Mouse (Mus musculus) B cell, adult 62 days (primary cell): Measurements from ENCODE around the gene Hnrnpul1. TPM values are rescaled to one million over a fixed set of nuclear protein-coding genes. Genes with fewer than 3 reads are reported as not detected.

Source experiments
- total RNA-seq: library from RNA; stranded (reverse); gene quantifications from 4 replicates; pipeline ENCODE4 v1.2.4, GENCODE M21; 2023

The Hnrnpul1 gene
- total RNA-seq: 214 to 224 TPM (median 219 TPM) in 4 replicates

GRCm38 (mm10) chr7:25754738-25755467 is at the start of gene Hnrnpul1:
TSS of gene Hnrnpul1 (minus strand) at chr7:25754757.

GRCm38 (mm10) chr7:25788220-25789128 is 33.9 kb upstream of the Hnrnpul1 start, which contains the start of gene Axl:
TSS of gene Axl (minus strand) at chr7:25788705.

DNA sequence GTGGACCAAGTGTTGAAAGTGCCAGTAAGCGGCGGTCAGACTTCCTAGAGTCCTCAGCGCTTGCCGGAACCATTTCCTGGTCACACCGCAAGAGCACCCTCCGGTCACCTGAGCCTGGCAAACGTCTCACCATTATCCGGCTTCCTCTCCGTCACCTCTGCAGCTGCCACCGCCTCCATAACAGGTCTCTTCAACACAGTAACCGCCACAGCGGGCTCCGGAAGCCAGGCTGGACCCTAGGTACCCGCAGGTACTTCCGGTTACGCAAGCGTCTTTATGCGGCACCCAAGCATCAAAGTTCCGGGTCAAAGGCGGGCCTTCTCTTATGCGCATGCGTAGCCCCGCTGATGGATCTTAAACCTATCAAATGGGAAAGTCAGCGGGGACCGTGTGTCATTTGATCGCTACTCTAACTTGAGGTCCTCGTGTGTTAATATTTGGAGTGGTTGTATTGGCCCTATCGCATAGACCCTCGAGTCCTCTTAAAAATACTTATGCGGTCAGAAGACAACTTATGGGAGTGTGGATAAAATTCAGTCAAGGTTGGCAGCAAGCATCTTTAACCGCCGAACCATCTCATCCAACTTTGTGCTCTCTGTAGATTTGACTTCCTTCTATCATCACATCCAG is 35.7 kb downstream of the Hnrnpul1 start, which contains the start of gene Ccdc97:
TSS of gene Ccdc97 (minus strand) at position 301 of the 630 bp plus-strand sequence.

GRCm38 (mm10) chr7:25686680-25687531 is 67.7 kb downstream of the Hnrnpul1 start, which contains the start of gene Tgfb1:
TSS of gene Tgfb1 (plus strand) at chr7:25687002.

DNA sequence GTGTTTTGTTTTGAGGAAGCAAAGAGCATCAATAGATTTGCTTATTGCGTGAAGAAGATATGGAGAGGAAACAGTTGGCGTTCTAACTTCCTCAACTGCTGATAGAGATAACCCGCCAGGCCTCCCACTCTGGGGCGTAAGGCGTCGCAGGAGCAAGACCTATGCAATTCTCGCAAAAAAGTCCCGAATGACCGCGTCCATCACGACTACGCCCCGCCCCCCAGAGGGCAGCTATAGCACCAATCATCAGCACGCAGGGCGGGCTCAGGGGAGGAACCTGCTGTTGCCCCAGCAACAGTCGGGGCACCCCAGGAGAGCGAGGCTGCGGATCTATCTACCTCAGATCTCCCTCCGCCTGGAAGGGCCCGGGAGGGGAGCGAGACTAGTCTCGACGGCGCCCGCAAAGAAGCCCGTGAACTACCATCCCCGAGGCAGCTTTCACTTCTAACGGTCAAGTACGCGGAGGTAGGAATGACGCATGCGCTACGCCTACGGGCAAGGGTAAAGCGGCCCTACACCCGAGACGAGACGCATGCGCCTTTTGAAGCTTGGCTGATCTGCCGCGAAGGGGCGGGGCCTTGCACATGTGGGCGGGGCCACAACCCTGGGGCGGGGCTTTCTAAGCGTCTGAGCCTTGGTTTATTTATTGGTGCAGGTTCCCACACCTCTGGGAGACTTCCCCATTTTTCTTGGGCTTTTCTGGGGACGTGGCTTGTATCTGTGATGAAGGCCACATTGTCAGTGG is 73.9 kb downstream of the Hnrnpul1 start, which contains the start of gene B9d2:
TSS of gene B9d2 (plus strand) at position 267 of the 745 bp plus-strand sequence.

GRCm38 (mm10) chr7:25674719-25675300 is 79.7 kb downstream of the Hnrnpul1 start, which contains the start of gene Tmem91:
TSS of gene Tmem91 (minus strand) at chr7:25675166.

Other genes starting within 250 kb of the Hnrnpul1 start
- gene Ceacam2, start 214.9 kb downstream of the Hnrnpul1 start, total RNA-seq: 8.2 to 9.3 TPM (median 8.7 TPM) in 4 replicates
- gene Erich4, start 138.9 kb downstream of the Hnrnpul1 start, total RNA-seq: not detected in 4 replicates
- gene Dmac2, start 135.3 kb downstream of the Hnrnpul1 start, total RNA-seq: 84.1 to 109 TPM (median 97.4 TPM) in 4 replicates
- 25.0 to 35.4 TPM (median 32.0 TPM) in 4 replicates for gene B3gnt8, start 128.1 kb downstream of the Hnrnpul1 start, total RNA-seq
- 38.2 to 60.5 TPM (median 45.8 TPM) in 4 replicates for gene Bckdha, start 95.8 kb downstream of the Hnrnpul1 start, total RNA-seq
- 59.4 to 78.7 TPM (median 71.0 TPM) in 4 replicates for gene Exosc5, start 95.6 kb downstream of the Hnrnpul1 start, total RNA-seq
- 0.66 to 1.9 TPM in 2 of 4 replicates, not detected in the others for gene Tmem91, start 79.6 kb downstream of the Hnrnpul1 start, total RNA-seq
- gene B9d2, start 74.0 kb downstream of the Hnrnpul1 start, total RNA-seq: 48.3 to 59.9 TPM (median 52.5 TPM) in 4 replicates
- 295 to 306 TPM (median 301 TPM) in 4 replicates for gene Tgfb1, start 67.8 kb downstream of the Hnrnpul1 start, total RNA-seq
- gene Ccdc97, start 35.7 kb downstream of the Hnrnpul1 start, total RNA-seq: 87.8 to 110 TPM (median 97.9 TPM) in 4 replicates
- 5.7 to 12.4 TPM (median 6.8 TPM) in 4 replicates for gene Axl, start 33.9 kb upstream of the Hnrnpul1 start, total RNA-seq
- 0.20 TPM in 1 of 4 replicates, not detected in the others for gene Cyp2s1, start 62.2 kb upstream of the Hnrnpul1 start, total RNA-seq
- gene Cyp2b10, start 142.9 kb upstream of the Hnrnpul1 start, total RNA-seq: not detected in 4 replicates